Mouse (Mus musculus) heart, postnatal 0 days (tissue): ENCODE measurements around the gene Bend7.

Experiments used
- CTCF ChIP-seq: IDR thresholded peaks from 2 replicates; pipeline ENCODE4 v1.5.1; 2016; ENCODE audit warnings: antibody characterized with exemption, control low read depth, low read depth
- EP300 ChIP-seq: IDR thresholded peaks from 2 replicates; pipeline ENCODE4 v1.6.1; 2016; ENCODE audit warnings: antibody characterized with exemption, low read depth

DNA sequence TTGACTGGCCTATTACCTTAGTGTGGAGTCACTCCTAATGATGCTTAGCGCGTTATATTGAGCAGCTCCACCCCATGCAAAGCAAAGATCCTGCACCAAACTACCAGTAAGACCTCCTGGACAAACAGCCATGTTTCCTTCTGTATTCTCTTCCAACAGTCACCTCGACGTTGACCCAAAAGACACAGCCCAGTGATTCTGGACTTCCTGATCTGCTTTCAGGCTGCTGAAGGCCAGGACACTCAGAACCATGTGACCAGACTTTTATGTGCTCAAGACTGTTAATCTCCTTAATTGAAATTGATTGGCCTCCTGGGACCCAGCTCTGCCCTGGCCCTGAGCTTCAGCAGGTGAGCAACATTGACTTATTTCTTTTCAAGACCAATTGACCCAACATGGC, 111.4 kb downstream of the Bend7 start:
- TF ChIP-seq CTCF, result no peak
- no peak for TF ChIP-seq EP300
